Mouse (Mus musculus) spleen, adult 2 months (tissue): Measurements from ENCODE around the gene Uap1l1.

Experiments used
- CTCF ChIP-seq: fragments of 200-500 bp; IDR thresholded peaks from 2 replicates; pipeline ENCODE4 v1.5.1; 2011; ENCODE audit warnings: mild to moderate bottlenecking, inconsistent platforms; ENCODE audit not compliant: insufficient read depth, insufficient read length, insufficient replicate concordance; ENCODE audit errors: extremely low read depth
- POLR2A ChIP-seq: fragments of 200-500 bp; IDR thresholded peaks from 2 replicates; pipeline ENCODE4 v1.6.1; 2011; ENCODE audit warnings: low read depth, low read length, inconsistent platforms

DNA sequence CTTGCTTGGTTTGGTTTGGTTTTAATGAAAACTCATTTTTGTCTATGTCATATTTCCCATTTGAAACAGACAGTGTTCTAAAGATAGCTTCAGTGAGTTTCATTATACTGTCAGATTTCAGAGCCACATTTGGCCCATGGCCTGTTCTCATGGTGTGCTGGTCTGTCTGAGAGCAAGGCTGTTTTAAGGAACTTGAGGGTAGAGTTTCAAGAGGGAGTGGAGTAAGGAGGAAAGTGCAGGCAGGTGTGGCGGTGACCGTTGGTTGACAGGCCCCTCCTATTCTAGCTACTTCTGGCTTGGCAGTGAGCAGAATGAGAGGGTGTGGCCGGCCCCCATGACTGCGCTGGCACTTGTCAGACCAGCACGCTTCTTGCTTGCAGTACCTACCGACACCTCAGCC lies 27.2 kb downstream of the Uap1l1 start:
- TF ChIP-seq CTCF (no peak), POLR2A (no peak)
